Comparison of ENCODE assay signal across 35 mouse cellular contexts in genomic region chr1:170871961-170872360, GRCm38 (mm10). TPM values are rescaled to one million over a fixed set of nuclear protein-coding genes. Genes with fewer than 3 reads are reported as not detected.
DNase-seq lines count a peak whose midpoint lies in the region; ATAC-seq and TF ChIP-seq lines count a peak whose summit lies in the region.
"Had no signal": no experiment of that assay in that cellular context is flagged by ENCODE, and none has a peak within 500 bp of the region (broad histone marks: within the 10 kb centered on the region; RNA-seq: fewer than 3 reads in every experiment).

No protein-coding gene starts in this region.

- DNase-seq in heart, embryonic 10.5 days (ENCODE audit: low spot score), result peak; percentile 20
- DNase-seq in liver, adult 2 months (ENCODE audit: extremely low read depth, low read depth, low spot score), result peak; percentile 55
- no peak for DNase-seq in liver, embryonic 11.5 days (ENCODE audit: low spot score)
- peak; percentile 72 for DNase-seq in ES-CJ7 (ENCODE audit: low read depth, low spot score)
- DNase-seq: adrenal gland, postnatal 10 days; cerebellum, adult 9-10 months; gastrocnemius, postnatal 14 days; heart, postnatal 36 days; kidney, postnatal 4 days; layer of hippocampus, adult 9-11 months; lung, adult 18-20 months; lung, postnatal 4 days; thymus, postnatal 25 days had no signal

- no peaks in the 10 kb centered on the region for H3K4me1 ChIP-seq in heart, embryonic 10.5 days
- no peaks in the 10 kb centered on the region for H3K4me1 ChIP-seq in heart, embryonic 11.5 days (ENCODE audit: control insufficient read depth, insufficient read depth, low read length)
- no peaks in the 10 kb centered on the region; the same call in 1 of the 2 replicates for H3K4me1 ChIP-seq in liver, adult 2 months (ENCODE audit: control insufficient read depth, insufficient read depth, low read length)
- peaks cover 3% of the 10 kb centered on the region for H3K4me1 ChIP-seq in liver, embryonic 11.5 days (replicated peaks; ENCODE audit: control insufficient read depth, insufficient read depth, low read length)
- peaks cover 4% of the 10 kb centered on the region; the same call in 1 of the 2 replicates for H3K4me1 ChIP-seq in small intestine, adult 2 months (ENCODE audit: control insufficient read depth, insufficient read depth, insufficient read length, low read length)
- H3K4me1 ChIP-seq: intestine, embryonic 15.5 days had no signal

- H3K4me2 ChIP-seq in heart, embryonic 11.5 days, result no peak overlapping the region
- H3K4me2 ChIP-seq in liver, embryonic 11.5 days, result no peak overlapping the region
- H3K4me2 ChIP-seq: forebrain, embryonic 13.5 days; hindbrain, embryonic 12.5 days; intestine, embryonic 15.5 days; liver, embryonic 12.5 days; midbrain, embryonic 13.5 days; stomach, embryonic 15.5 days had no signal

- H3K27me3 ChIP-seq in heart, embryonic 10.5 days (ENCODE audit: insufficient read depth, poor library complexity, severe bottlenecking), result no peaks in the 10 kb centered on the region
- H3K27me3 ChIP-seq in heart, embryonic 11.5 days (ENCODE audit: control insufficient read depth, insufficient read depth, low read length), result no peaks in the 10 kb centered on the region
- H3K27me3 ChIP-seq in liver, adult 2 months (ENCODE audit: control insufficient read depth, insufficient read depth, low read length), result no peaks in the 10 kb centered on the region
- no peaks in the 10 kb centered on the region for H3K27me3 ChIP-seq in liver, embryonic 11.5 days (replicated peaks; ENCODE audit: control insufficient read depth, insufficient read depth, low read length)
- H3K27me3 ChIP-seq in small intestine, adult 2 months (ENCODE audit: control insufficient read depth, insufficient read depth, low read length), result no peaks in the 10 kb centered on the region
- H3K27me3 ChIP-seq: forebrain, embryonic 13.5 days; hindbrain, embryonic 12.5 days; intestine, embryonic 15.5 days; liver, embryonic 12.5 days; midbrain, embryonic 13.5 days; stomach, embryonic 15.5 days had no signal

- H3K79me2 ChIP-seq in liver, adult 2 months (ENCODE audit: control insufficient read depth, insufficient read depth, low read length), result no peaks in the 10 kb centered on the region

- H3K27ac ChIP-seq in heart, embryonic 10.5 days, result no peak overlapping the region
- no peak overlapping the region for H3K27ac ChIP-seq in heart, embryonic 11.5 days (ENCODE audit: low read depth, low read length)
- no peak overlapping the region for H3K27ac ChIP-seq in liver, adult 2 months (replicated peaks; ENCODE audit: insufficient read depth, low read depth, low read length)
- no peak overlapping the region for H3K27ac ChIP-seq in liver, embryonic 11.5 days (ENCODE audit: low read depth, low read length)
- no peak overlapping the region for H3K27ac ChIP-seq in small intestine, adult 2 months (ENCODE audit: insufficient read depth, low read depth, low read length)
- H3K27ac ChIP-seq: forebrain, embryonic 13.5 days; hindbrain, embryonic 12.5 days; hindbrain, postnatal 0 days; intestine, embryonic 15.5 days; liver, embryonic 12.5 days; midbrain, embryonic 13.5 days; stomach, embryonic 15.5 days had no signal

- no peak overlapping the region for H3K4me3 ChIP-seq in heart, embryonic 10.5 days
- H3K4me3 ChIP-seq in heart, embryonic 11.5 days (ENCODE audit: low read depth, low read length), result no peak overlapping the region
- no peak overlapping the region for H3K4me3 ChIP-seq in liver, adult 2 months (ENCODE audit: insufficient read depth, low read depth, low read length)
- H3K4me3 ChIP-seq in liver, embryonic 11.5 days (ENCODE audit: low read depth, low read length), result no peak overlapping the region
- no peak overlapping the region for H3K4me3 ChIP-seq in small intestine, adult 2 months (ENCODE audit: low read depth, low read length)
- H3K4me3 ChIP-seq: forebrain, embryonic 13.5 days; hindbrain, embryonic 12.5 days; intestine, embryonic 15.5 days; liver, embryonic 12.5 days; midbrain, embryonic 13.5 days; stomach, embryonic 15.5 days had no signal

- no peaks in the 10 kb centered on the region for H3K9me3 ChIP-seq in heart, embryonic 10.5 days
- no peaks in the 10 kb centered on the region for H3K9me3 ChIP-seq in heart, embryonic 11.5 days (replicated peaks; ENCODE audit: control insufficient read depth, low read length)
- no peaks in the 10 kb centered on the region for H3K9me3 ChIP-seq in liver, embryonic 11.5 days (ENCODE audit: control insufficient read depth, low read length)
- H3K9me3 ChIP-seq: forebrain, embryonic 13.5 days; hindbrain, embryonic 12.5 days; intestine, embryonic 15.5 days; liver, embryonic 12.5 days; midbrain, embryonic 13.5 days; stomach, embryonic 15.5 days had no signal

- WGBS in heart, embryonic 10.5 days, result 91% methylated on average over 2 of the region's 2 CpGs
- 93% methylated on average over 2 of the region's 2 CpGs for WGBS in heart, embryonic 11.5 days (ENCODE audit: insufficient replicate concordance)
- WGBS in liver, adult 2 months, result 67% methylated on average over 2 of the region's 2 CpGs
- WGBS in liver, embryonic 11.5 days, result 91% methylated on average over 2 of the region's 2 CpGs
- 90% methylated on average over 2 of the region's 2 CpGs for WGBS in small intestine, adult 2 months

- H3K36me3 ChIP-seq in heart, embryonic 10.5 days, result peaks cover 39% of the 10 kb centered on the region
- 0 out of 2 replicates have a peak, but pooled peaks cover 2% of the 10 kb centered on the region for H3K36me3 ChIP-seq in heart, embryonic 11.5 days (ENCODE audit: control insufficient read depth, insufficient read depth, low read length)
- H3K36me3 ChIP-seq in liver, adult 2 months (ENCODE audit: control insufficient read depth, insufficient read depth, low read length), result peaks cover 21% of the 10 kb centered on the region
- peaks cover 7% of the 10 kb centered on the region for H3K36me3 ChIP-seq in liver, embryonic 11.5 days (ENCODE audit: control insufficient read depth, insufficient read depth, low read length)
- peaks cover 5% of the 10 kb centered on the region; the same call in 1 of the 2 replicates for H3K36me3 ChIP-seq in small intestine, adult 2 months (ENCODE audit: control insufficient read depth, insufficient read depth, low read length)
- H3K36me3 ChIP-seq: intestine, embryonic 15.5 days had no signal

- no peak overlapping the region for H3K9ac ChIP-seq in heart, embryonic 11.5 days (ENCODE audit: low read depth, low read length)
- H3K9ac ChIP-seq in liver, adult 2 months (ENCODE audit: low read depth, low read length), result no peak overlapping the region
- H3K9ac ChIP-seq in liver, embryonic 11.5 days (ENCODE audit: low read depth, low read length), result no peak overlapping the region
- H3K9ac ChIP-seq: forebrain, embryonic 13.5 days; hindbrain, embryonic 12.5 days; intestine, embryonic 15.5 days; liver, embryonic 12.5 days; midbrain, embryonic 13.5 days; stomach, embryonic 15.5 days had no signal

- TF ChIP-seq CTCF in liver, adult 2 months (IDR thresholded peaks at IDR 0.05; ENCODE audit: low read depth, low read length), result peak; percentile 34
- 0 out of 2 replicates have a peak, but pooled peaks have one; percentile 7 for TF ChIP-seq CTCF in small intestine, adult 2 months (IDR thresholded peaks at IDR 0.05; ENCODE audit: extremely low read depth, insufficient read length, insufficient replicate concordance, low read depth, low read length)

- TF ChIP-seq POLR2A in liver, adult 2 months (IDR thresholded peaks at IDR 0.05; ENCODE audit: extremely low read depth, insufficient read depth, low read length), result no peak
- no peak for TF ChIP-seq POLR2A in small intestine, adult 2 months (IDR thresholded peaks at IDR 0.05; ENCODE audit: low read depth, low read length)

- ATAC-seq in heart, embryonic 11.5 days (replicated peaks; ENCODE audit: insufficient number of reproducible peaks, low FRiP score, low TSS enrichment), result no peak
- no peak for ATAC-seq in liver, embryonic 11.5 days (replicated peaks; ENCODE audit: low FRiP score)
- ATAC-seq in erythroblast, adult 5-6 weeks (replicated peaks; ENCODE audit: low FRiP score, poor library complexity, severe bottlenecking), result no peak
- no peak for ATAC-seq in megakaryocyte, adult 5-6 weeks (ENCODE audit: poor library complexity, severe bottlenecking)
- ATAC-seq: CD4-positive, CD25-positive, alpha-beta regulatory T cell, adult 4 months; forebrain, embryonic 13.5 days; hindbrain, postnatal 0 days; intestine, embryonic 15.5 days; liver, embryonic 12.5 days; lung, postnatal 0 days; midbrain, embryonic 13.5 days had no signal

RNA-seq across cellular contexts. Expression of gene Atf6, which starts 4.4 kb away (rescaled TPM):
- 10.9 and 16.0 TPM in 2 replicates for polyA plus RNA-seq in heart, embryonic 10.5 days (2016; fragmentation: Nextera tagmentation; extraction: Ambion mirVana)
- polyA plus RNA-seq in heart, embryonic 11.5 days (2014; fragmentation: Nextera tagmentation; extraction: Ambion mirVana), result 13.7 and 17.0 TPM in 2 replicates
- 30.1 and 38.1 TPM in 2 replicates for total RNA-seq in liver, adult 2 months (2014; rRNA removed)
- 13.0 and 14.3 TPM in 2 replicates for polyA plus RNA-seq in liver, adult 2 months (2012; rRNA removed)
- polyA plus RNA-seq in liver, embryonic 11.5 days (2014; fragmentation: Nextera tagmentation; extraction: Ambion mirVana), result 11.5 and 12.4 TPM in 2 replicates
- 4.4 and 8.4 TPM in 2 replicates for polyA plus RNA-seq in small intestine, adult 2 months (2012; rRNA removed)
- 17.3 and 21.5 TPM in 2 replicates for total RNA-seq in erythroblast, adult 5-6 weeks (2015; ENCODE audit: low replicate concordance)
- total RNA-seq in erythroblast, adult 5-6 weeks (2017; ENCODE audit: low replicate concordance), result 22.6 and 27.2 TPM in 2 replicates
- total RNA-seq in megakaryocyte, adult 5-6 weeks (2015), result 35.9 and 38.4 TPM in 2 replicates
- total RNA-seq in megakaryocyte, adult 5-6 weeks (2017), result 35.1 and 39.4 TPM in 2 replicates

RNA-seq across cellular contexts. Expression of gene Gm26620, which starts 12.9 kb away (rescaled TPM):
- 0.67 TPM in 1 of 2 replicates, not detected in the other for polyA plus RNA-seq in heart, embryonic 10.5 days (2016; fragmentation: Nextera tagmentation; extraction: Ambion mirVana)
- polyA plus RNA-seq in heart, embryonic 11.5 days (2014; fragmentation: Nextera tagmentation; extraction: Ambion mirVana), result 0.38 and 0.66 TPM in 2 replicates
- total RNA-seq in liver, adult 2 months (2014; rRNA removed), result 0.67 and 0.74 TPM in 2 replicates
- polyA plus RNA-seq in liver, adult 2 months (2012; rRNA removed), result 0.59 and 1.1 TPM in 2 replicates
- polyA plus RNA-seq in liver, embryonic 11.5 days (2014; fragmentation: Nextera tagmentation; extraction: Ambion mirVana), result 0.62 TPM in 1 of 2 replicates, not detected in the other
- 1.1 and 1.5 TPM in 2 replicates for polyA plus RNA-seq in small intestine, adult 2 months (2012; rRNA removed)
- not detected in 2 replicates for total RNA-seq in erythroblast, adult 5-6 weeks (2015; ENCODE audit: low replicate concordance)
- not detected in 2 replicates for total RNA-seq in erythroblast, adult 5-6 weeks (2017; ENCODE audit: low replicate concordance)
- total RNA-seq in megakaryocyte, adult 5-6 weeks (2015), result 1.2 TPM in 1 of 2 replicates, not detected in the other
- not detected in 2 replicates for total RNA-seq in megakaryocyte, adult 5-6 weeks (2017)
- total RNA-seq: common myeloid progenitor, adult 5-6 weeks; granulocyte monocyte progenitor cell, adult 5-6 weeks; monocyte, adult 5-6 weeks had no signal
- polyA plus RNA-seq: CD4-positive, CD25-positive, alpha-beta regulatory T cell, adult 4 months; hindbrain, embryonic 12.5 days; limb, embryonic 11.5 days had no signal

RNA-seq across cellular contexts. Expression of gene Dusp12, which starts 13.4 kb away (rescaled TPM):
- 28.9 and 37.9 TPM in 2 replicates for polyA plus RNA-seq in heart, embryonic 10.5 days (2016; fragmentation: Nextera tagmentation; extraction: Ambion mirVana)
- polyA plus RNA-seq in heart, embryonic 11.5 days (2014; fragmentation: Nextera tagmentation; extraction: Ambion mirVana), result 25.6 and 28.0 TPM in 2 replicates
- total RNA-seq in liver, adult 2 months (2014; rRNA removed), result 30.4 and 36.2 TPM in 2 replicates
- 12.7 and 17.2 TPM in 2 replicates for polyA plus RNA-seq in liver, adult 2 months (2012; rRNA removed)
- 34.8 and 36.7 TPM in 2 replicates for polyA plus RNA-seq in liver, embryonic 11.5 days (2014; fragmentation: Nextera tagmentation; extraction: Ambion mirVana)
- 5.5 and 8.0 TPM in 2 replicates for polyA plus RNA-seq in small intestine, adult 2 months (2012; rRNA removed)
- total RNA-seq in erythroblast, adult 5-6 weeks (2015; ENCODE audit: low replicate concordance), result 1.7 TPM in 1 of 2 replicates, not detected in the other
- 1.4 and 1.5 TPM in 2 replicates for total RNA-seq in erythroblast, adult 5-6 weeks (2017; ENCODE audit: low replicate concordance)
- 7.5 and 10.3 TPM in 2 replicates for total RNA-seq in megakaryocyte, adult 5-6 weeks (2015)
- total RNA-seq in megakaryocyte, adult 5-6 weeks (2017), result 5.2 and 5.4 TPM in 2 replicates

RNA-seq across cellular contexts. Expression of gene Fcrlb, which starts 40.8 kb away (rescaled TPM):
- not detected in 2 replicates for polyA plus RNA-seq in heart, embryonic 10.5 days (2016; fragmentation: Nextera tagmentation; extraction: Ambion mirVana)
- not detected in 2 replicates for polyA plus RNA-seq in heart, embryonic 11.5 days (2014; fragmentation: Nextera tagmentation; extraction: Ambion mirVana)
- total RNA-seq in liver, adult 2 months (2014; rRNA removed), result 0.18 and 0.20 TPM in 2 replicates
- polyA plus RNA-seq in liver, adult 2 months (2012; rRNA removed), result 0.11 TPM in 1 of 2 replicates, not detected in the other
- 0.14 TPM in 1 of 2 replicates, not detected in the other for polyA plus RNA-seq in liver, embryonic 11.5 days (2014; fragmentation: Nextera tagmentation; extraction: Ambion mirVana)
- 0.61 and 0.89 TPM in 2 replicates for polyA plus RNA-seq in small intestine, adult 2 months (2012; rRNA removed)
- not detected in 2 replicates for total RNA-seq in erythroblast, adult 5-6 weeks (2015; ENCODE audit: low replicate concordance)
- total RNA-seq in erythroblast, adult 5-6 weeks (2017; ENCODE audit: low replicate concordance), result not detected in 2 replicates
- not detected in 2 replicates for total RNA-seq in megakaryocyte, adult 5-6 weeks (2015)
- total RNA-seq in megakaryocyte, adult 5-6 weeks (2017), result not detected in 2 replicates
- total RNA-seq: common myeloid progenitor, adult 5-6 weeks; gastrocnemius, postnatal 14 days; granulocyte monocyte progenitor cell, adult 5-6 weeks; heart, postnatal 36 days; monocyte, adult 5-6 weeks had no signal
- polyA plus RNA-seq: CD4-positive, CD25-positive, alpha-beta regulatory T cell, adult 4 months; embryonic facial prominence, embryonic 14.5 days; forebrain, embryonic 13.5 days; hindbrain, embryonic 12.5 days; limb, embryonic 11.5 days had no signal

RNA-seq across cellular contexts. Expression of gene Fcrla, which starts 55.4 kb away (rescaled TPM):
- 0.08 TPM in 1 of 2 replicates, not detected in the other for polyA plus RNA-seq in heart, embryonic 10.5 days (2016; fragmentation: Nextera tagmentation; extraction: Ambion mirVana)
- 0.36 TPM in 1 of 2 replicates, not detected in the other for polyA plus RNA-seq in heart, embryonic 11.5 days (2014; fragmentation: Nextera tagmentation; extraction: Ambion mirVana)
- 0.83 and 1.1 TPM in 2 replicates for total RNA-seq in liver, adult 2 months (2014; rRNA removed)
- 0.37 and 1.1 TPM in 2 replicates for polyA plus RNA-seq in liver, adult 2 months (2012; rRNA removed)
- 0.35 and 0.45 TPM in 2 replicates for polyA plus RNA-seq in liver, embryonic 11.5 days (2014; fragmentation: Nextera tagmentation; extraction: Ambion mirVana)
- 1.8 and 4.2 TPM in 2 replicates for polyA plus RNA-seq in small intestine, adult 2 months (2012; rRNA removed)
- total RNA-seq in erythroblast, adult 5-6 weeks (2015; ENCODE audit: low replicate concordance), result 0.63 TPM in 1 of 2 replicates, not detected in the other
- 0.84 and 0.94 TPM in 2 replicates for total RNA-seq in erythroblast, adult 5-6 weeks (2017; ENCODE audit: low replicate concordance)
- total RNA-seq in megakaryocyte, adult 5-6 weeks (2015), result 1.3 and 3.2 TPM in 2 replicates
- 0.40 and 2.7 TPM in 2 replicates for total RNA-seq in megakaryocyte, adult 5-6 weeks (2017)
- total RNA-seq: common myeloid progenitor, adult 5-6 weeks; granulocyte monocyte progenitor cell, adult 5-6 weeks; hindbrain, postnatal 0 days; left cerebral cortex, adult 18-20 months; left cerebral cortex, postnatal 14 days had no signal
- polyA plus RNA-seq: embryonic facial prominence, embryonic 14.5 days; forebrain, embryonic 13.5 days; hindbrain, embryonic 12.5 days; hindbrain, postnatal 0 days; intestine, embryonic 15.5 days; kidney, embryonic 16.5 days; limb, embryonic 11.5 days; midbrain, embryonic 13.5 days; neural tube, embryonic 14.5 days had no signal
